Mouse (Mus musculus) left cerebral cortex, adult 9 months (tissue): ENCODE data around the gene Fdxr.

ENCODE experiments used
- DNase-seq, 2 experiments: peaks; one replicate each; pipeline ENCODE4 v3.0.0; 2022; ENCODE audit warnings: low spot score in 2 of 2

Gene Fdxr

GRCm38 (mm10) chr11:115236570-115236969, 40.3 kb downstream of the Fdxr start:
- no peak for DNase-seq

GRCm38 (mm10) chr11:115234320-115235044, 42.4 kb downstream of the Fdxr start:
- no peak for DNase-seq

- peak; percentile 32 to 40 for DNase-seq
These were observed 43.1 kb downstream of the Fdxr start for GRCm38 (mm10) chr11:115233526-115234290.

- no peak for DNase-seq
These were observed 44.0 kb downstream of the Fdxr start for GRCm38 (mm10) chr11:115232889-115233288.

GRCm38 (mm10) chr11:115231924-115232323, 44.9 kb downstream of the Fdxr start:
- peak in 1 of 2 experiments; percentile 17 for DNase-seq

- no peak for DNase-seq
These were observed 45.5 kb downstream of the Fdxr start for GRCm38 (mm10) chr11:115231168-115231915.

GRCm38 (mm10) chr11:115229021-115229930, 47.6 kb downstream of the Fdxr start:
- DNase-seq, result no peak

GRCm38 (mm10) chr11:115228430-115228829, 48.4 kb downstream of the Fdxr start:
- DNase-seq, result no peak

- no peak for DNase-seq
These were observed 49.2 kb downstream of the Fdxr start for GRCm38 (mm10) chr11:115227640-115228039.

- no peak for DNase-seq
These were observed 49.9 kb downstream of the Fdxr start for GRCm38 (mm10) chr11:115226811-115227491.

GRCm38 (mm10) chr11:115225301-115225700, 51.5 kb downstream of the Fdxr start:
- no peak for DNase-seq

- peak in 1 of 2 experiments; percentile 37 for DNase-seq
These were observed 52.0 kb downstream of the Fdxr start for GRCm38 (mm10) chr11:115224889-115225288.

GRCm38 (mm10) chr11:115223877-115224276, 53.0 kb downstream of the Fdxr start:
- DNase-seq, result no peak

- no peak for DNase-seq
These were observed 53.4 kb downstream of the Fdxr start for GRCm38 (mm10) chr11:115223451-115223850.

- no peak for DNase-seq
These were observed 54.3 kb downstream of the Fdxr start for GRCm38 (mm10) chr11:115222570-115222969.

GRCm38 (mm10) chr11:115222077-115222476, 54.8 kb downstream of the Fdxr start:
- DNase-seq, result no peak

- no peak for DNase-seq
These were observed 57.2 kb downstream of the Fdxr start for GRCm38 (mm10) chr11:115219685-115220084.

GRCm38 (mm10) chr11:115219263-115219662, 57.6 kb downstream of the Fdxr start:
- no peak for DNase-seq
